In genomic region chr15:77150424-77150841, GRCm38 (mm10) we compare ENCODE assay signal across 8 mouse cellular contexts.
DNase-seq lines count a peak whose midpoint lies in the region; ATAC-seq and TF ChIP-seq lines count a peak whose summit lies in the region.

No protein-coding gene starts in this region.

- ATAC-seq in embryonic facial prominence, embryonic 14.5 days (ENCODE audit: low read depth): 0 out of 2 replicates have a peak, but pooled peaks have one; percentile 11
- ATAC-seq in lung, embryonic 14.5 days (ENCODE audit: insufficient read depth): 0 out of 2 replicates have a peak, but pooled peaks have one; percentile 7
- ATAC-seq in stomach, embryonic 14.5 days (ENCODE audit: insufficient number of reproducible peaks, insufficient read depth, low FRiP score, low read depth): no peak; the same call in 1 of the 2 replicates

- peaks cover 40% of the 10 kb centered on the region for H3K4me1 ChIP-seq in embryonic facial prominence, embryonic 14.5 days (ENCODE audit: control insufficient read depth, insufficient read depth, low read length)
- peaks cover 30% of the 10 kb centered on the region for H3K4me1 ChIP-seq in lung, embryonic 14.5 days (ENCODE audit: insufficient read depth)
- H3K4me1 ChIP-seq in stomach, embryonic 14.5 days (ENCODE audit: control insufficient read depth, insufficient read depth, low read length): peaks cover 31% of the 10 kb centered on the region

- H3K36me3 ChIP-seq in embryonic facial prominence, embryonic 14.5 days (ENCODE audit: control insufficient read depth, insufficient read depth, low read length): peaks cover 5% of the 10 kb centered on the region; the same call in 1 of the 2 replicates
- H3K36me3 ChIP-seq in lung, embryonic 14.5 days (ENCODE audit: insufficient read depth): no peaks in the 10 kb centered on the region; the same call in 1 of the 2 replicates
- no peaks in the 10 kb centered on the region for H3K36me3 ChIP-seq in stomach, embryonic 14.5 days (ENCODE audit: control insufficient read depth, insufficient read depth, low read length)

- TF ChIP-seq CTCF in lung, embryonic 14.5 days (IDR thresholded peaks at IDR 0.05; ENCODE audit: low read depth): no peak

- intact Hi-C loops in heart, postnatal 10 days (cut with DNase I): loop anchor here (5.0 kb wide), 2 partner anchors 113 to 207 kb away; no protein-coding TSS in a partner anchor
- intact Hi-C loops in left cerebral cortex, postnatal 14 days (cut with DNase I): loop anchor here (5.0 to 10.0 kb wide), 2 partner anchors 72 to 214 kb away; no protein-coding TSS in a partner anchor

- peak; percentile 51 for DNase-seq in cerebellum, adult 11-12 months
- DNase-seq in cerebellum, postnatal 4 days (ENCODE audit: low spot score in 2 of 2): no peak
- DNase-seq in MN1 (ENCODE audit: low spot score): peak; percentile 73
- peak; percentile 72 for DNase-seq in embryonic facial prominence, embryonic 14.5 days (ENCODE audit: low spot score)
- DNase-seq in heart, postnatal 10 days: peak; percentile 61
- DNase-seq in lung, embryonic 14.5 days: peak; percentile 66
- DNase-seq in left cerebral cortex, postnatal 14 days (ENCODE audit: low spot score in 2 of 2): no peak

- H3K9ac ChIP-seq in embryonic facial prominence, embryonic 14.5 days (ENCODE audit: low read depth, low read length): peak overlapping the region; percentile 61
- H3K9ac ChIP-seq in lung, embryonic 14.5 days: peak overlapping the region; percentile 51
- peak overlapping the region; percentile 22; the same call in 1 of the 2 replicates for H3K9ac ChIP-seq in stomach, embryonic 14.5 days (replicated peaks; ENCODE audit: low read depth, low read length)

- no peaks in the 10 kb centered on the region for H3K27me3 ChIP-seq in embryonic facial prominence, embryonic 14.5 days (replicated peaks; ENCODE audit: control insufficient read depth, insufficient read depth, low read length)
- no peaks in the 10 kb centered on the region for H3K27me3 ChIP-seq in lung, embryonic 14.5 days (ENCODE audit: insufficient read depth, low read length)
- H3K27me3 ChIP-seq in stomach, embryonic 14.5 days (ENCODE audit: control insufficient read depth, insufficient read depth, low read length): no peaks in the 10 kb centered on the region

- WGBS in embryonic facial prominence, embryonic 14.5 days: 3% methylated on average over 3 of the region's 3 CpGs
- 9% methylated on average over 3 of the region's 3 CpGs for WGBS in lung, embryonic 14.5 days
- WGBS in stomach, embryonic 14.5 days: 12% methylated on average over 3 of the region's 3 CpGs

- no peaks in the 10 kb centered on the region for H3K9me3 ChIP-seq in embryonic facial prominence, embryonic 14.5 days (ENCODE audit: control insufficient read depth, low read length)
- H3K9me3 ChIP-seq in lung, embryonic 14.5 days (ENCODE audit: low read depth, low read length): no peaks in the 10 kb centered on the region
- no peaks in the 10 kb centered on the region for H3K9me3 ChIP-seq in stomach, embryonic 14.5 days (ENCODE audit: control insufficient read depth, low read depth, low read length)

- peak overlapping the region; percentile 96 for H3K27ac ChIP-seq in embryonic facial prominence, embryonic 14.5 days (replicated peaks; ENCODE audit: low read depth, low read length)
- peak overlapping the region; percentile 96 for H3K27ac ChIP-seq in lung, embryonic 14.5 days (ENCODE audit: low read depth)
- H3K27ac ChIP-seq in stomach, embryonic 14.5 days (ENCODE audit: low read length): peak overlapping the region; percentile 92

- peak overlapping the region; percentile 58 for H3K4me2 ChIP-seq in embryonic facial prominence, embryonic 14.5 days (ENCODE audit: low read depth, low read length)
- H3K4me2 ChIP-seq in lung, embryonic 14.5 days: peak overlapping the region; percentile 76
- peak overlapping the region; percentile 59 for H3K4me2 ChIP-seq in stomach, embryonic 14.5 days (replicated peaks; ENCODE audit: low read depth, low read length)

- peak overlapping the region; percentile 46 for H3K4me3 ChIP-seq in embryonic facial prominence, embryonic 14.5 days (ENCODE audit: low read depth, low read length)
- H3K4me3 ChIP-seq in lung, embryonic 14.5 days (ENCODE audit: low read depth, low read length): peak overlapping the region; percentile 57
- H3K4me3 ChIP-seq in stomach, embryonic 14.5 days (ENCODE audit: low read depth, low read length): peak overlapping the region; percentile 55

Comparison
In these comparisons a context has a peak if more than half of its experiments do, and no peak if none do; other contexts are left out.
1. DNase-seq: peak in cerebellum, adult 11-12 months (single experiment), MN1 (single experiment), embryonic facial prominence, embryonic 14.5 days (single experiment), heart, postnatal 10 days (2 of 2) and lung, embryonic 14.5 days (single experiment); none in cerebellum, postnatal 4 days (0 of 2) and left cerebral cortex, postnatal 14 days (0 of 2).
2. Peak in every context shown above with its lines, with median percentiles within 50 percentile points of each other: H3K27ac ChIP-seq, H3K4me2 ChIP-seq, H3K4me3 ChIP-seq and H3K9ac ChIP-seq.